Mouse (Mus musculus): ENCODE data around the gene Pgghg.

DNA sequence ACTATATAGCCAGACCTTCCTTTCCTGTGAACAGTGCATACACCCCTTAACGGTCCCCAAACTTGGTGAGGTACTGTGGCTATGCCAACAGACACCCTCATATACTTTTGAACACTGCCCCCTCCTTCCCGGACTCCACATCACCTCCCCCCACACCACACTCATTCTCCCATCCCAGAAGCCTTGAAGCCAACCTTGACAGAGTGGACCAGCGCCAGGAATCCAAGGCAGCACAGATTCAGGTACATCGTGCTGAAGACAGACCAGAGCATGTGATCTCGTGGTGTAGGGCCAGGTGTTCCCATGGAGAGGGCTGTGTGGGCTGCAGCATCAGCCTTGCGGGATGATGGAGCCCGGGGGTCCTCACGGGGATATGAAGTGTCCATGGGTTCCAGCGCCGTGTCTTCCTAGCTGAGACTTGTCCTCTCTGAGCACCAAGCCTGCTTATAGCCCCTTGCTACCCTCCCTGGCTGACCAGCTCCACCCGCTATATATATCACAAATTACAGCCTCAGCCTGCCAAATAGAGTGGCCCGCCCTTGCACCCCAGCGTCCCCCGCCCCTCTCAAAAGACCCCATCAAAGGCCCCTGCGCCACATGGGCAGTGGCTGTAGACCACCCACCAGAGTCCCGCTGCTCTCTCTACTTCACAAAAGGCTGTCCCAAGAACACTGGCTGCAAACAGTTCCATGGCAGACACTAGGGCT is 8.8 kb downstream of the Pgghg start, which contains the start of gene Ifitm5:
- TF ChIP-seq CTCF (IDR thresholded peaks at IDR 0.05; ENCODE audit: extremely low read depth, insufficient read depth, low read length) = no peak
- TF ChIP-seq POLR2A (IDR thresholded peaks at IDR 0.05; ENCODE audit: extremely low read depth, insufficient read depth, low read length) = no peak
